Mouse (Mus musculus) cerebellum, adult 2 months (tissue): ENCODE results near the gene Xrn2. TPM values are rescaled to one million over a fixed set of nuclear protein-coding genes. Genes with fewer than 3 reads are reported as not detected.

Experiments
- DNase-seq, 2 experiments: peaks; one replicate each; pipeline ENCODE4 v3.0.0; 2021
- H3K27ac ChIP-seq: fragments of 200-500 bp; 2 replicates; pipeline ENCODE4 v1.5.1; 2012; ENCODE audit warnings: low read length, control low read depth, inconsistent platforms; ENCODE audit not compliant: insufficient read depth
- H3K27me3 ChIP-seq: fragments of 200-500 bp; 2 replicates; pipeline ENCODE4 v1.6.1; 2012; ENCODE audit warnings: inconsistent platforms, mild to moderate bottlenecking, low read length, moderate library complexity; ENCODE audit not compliant: control insufficient read depth, insufficient read depth
- H3K4me1 ChIP-seq: fragments of 200-500 bp; 2 replicates; pipeline ENCODE4 v1.6.1; 2011; ENCODE audit warnings: low read length; ENCODE audit not compliant: control insufficient read depth, insufficient read depth
- H3K4me3 ChIP-seq: fragments of 200-500 bp; replicated peaks from 2 replicates; pipeline ENCODE3; 2011; ENCODE audit warnings: mild to moderate bottlenecking, low read depth, low read length, control low read depth; ENCODE audit not compliant: insufficient read depth
- CTCF ChIP-seq: fragments of 200-500 bp; IDR thresholded peaks from 2 replicates; pipeline ENCODE4 v1.5.1; 2011; ENCODE audit warnings: low read depth, mild to moderate bottlenecking, control low read depth, low read length, moderate library complexity, borderline replicate concordance; ENCODE audit not compliant: insufficient read depth
- POLR2A ChIP-seq: fragments of 200-500 bp; IDR thresholded peaks from 2 replicates; pipeline ENCODE4 v1.6.1; 2011; ENCODE audit warnings: low read length, control low read depth, borderline replicate concordance; ENCODE audit not compliant: insufficient read depth
- WGBS: fragments of 180-500 bp; shearing (Covaris S2); methylation state at CpG from one replicate; pipeline ENCODE4 v1.1.7; 2018; 5-methylcytosine and 5-hydroxymethylcytosine counted together
- polyA plus RNA-seq: library from polyadenylated mRNA; depleted of rRNA; stranded (reverse); fragments of >200 nt; gene quantifications from 2 replicates; pipeline ENCODE4 v1.2.3, GENCODE M21; 2012; rRNA removed

The Xrn2 gene
- polyA plus RNA-seq: 27.3 and 31.7 TPM in 2 replicates

- WGBS: under 1% methylated on average over 37 of the region's 37 CpGs
- H3K27ac ChIP-seq: peak within 1 kb of the TSS; percentile 83
- peak within 1 kb of the TSS; percentile 73 for H3K4me3 ChIP-seq
- H3K27me3 ChIP-seq: no peaks in the 10 kb centered on the region
- DNase-seq: peak; percentile 96 to 98
- no peaks in the 10 kb centered on the region; the same call in 1 of the 2 replicates for H3K4me1 ChIP-seq
- TF ChIP-seq POLR2A (peak; percentile 90), CTCF (no peak)
Observed at GRCm38 (mm10) chr2:147012623-147013184, at the start of gene Xrn2. Gene Xrn2, plus strand, starts transcription at chr2:147012996.

DNA sequence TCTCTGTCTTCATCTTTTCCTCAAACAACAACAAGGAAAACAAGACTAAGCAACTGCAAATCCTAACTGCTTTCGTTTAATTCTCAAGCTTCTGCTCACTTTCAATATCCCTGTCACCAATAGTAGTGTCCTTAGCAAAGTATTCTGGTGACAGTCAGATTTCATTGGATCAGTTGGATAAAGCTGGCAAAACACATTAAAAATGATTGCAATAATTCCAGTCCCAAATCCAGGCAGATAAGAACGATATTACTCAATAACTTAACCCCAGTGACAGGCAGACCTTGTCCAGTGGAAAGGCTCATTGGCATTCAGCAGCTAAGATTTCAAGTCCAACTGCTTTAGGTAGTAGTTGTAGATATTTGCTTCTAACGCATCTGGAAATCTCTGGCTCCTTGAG, 37.8 kb upstream of the Xrn2 start:
- H3K27ac ChIP-seq: no peak overlapping the region
- DNase-seq: no peak
- H3K27me3 ChIP-seq: no peaks in the 10 kb centered on the region
- TF ChIP-seq CTCF (no peak), POLR2A (no peak)
- H3K4me1 ChIP-seq: no peaks in the 10 kb centered on the region
- H3K4me3 ChIP-seq: no peak overlapping the region
- 77% methylated on average over 3 of the region's 3 CpGs for WGBS

DNA sequence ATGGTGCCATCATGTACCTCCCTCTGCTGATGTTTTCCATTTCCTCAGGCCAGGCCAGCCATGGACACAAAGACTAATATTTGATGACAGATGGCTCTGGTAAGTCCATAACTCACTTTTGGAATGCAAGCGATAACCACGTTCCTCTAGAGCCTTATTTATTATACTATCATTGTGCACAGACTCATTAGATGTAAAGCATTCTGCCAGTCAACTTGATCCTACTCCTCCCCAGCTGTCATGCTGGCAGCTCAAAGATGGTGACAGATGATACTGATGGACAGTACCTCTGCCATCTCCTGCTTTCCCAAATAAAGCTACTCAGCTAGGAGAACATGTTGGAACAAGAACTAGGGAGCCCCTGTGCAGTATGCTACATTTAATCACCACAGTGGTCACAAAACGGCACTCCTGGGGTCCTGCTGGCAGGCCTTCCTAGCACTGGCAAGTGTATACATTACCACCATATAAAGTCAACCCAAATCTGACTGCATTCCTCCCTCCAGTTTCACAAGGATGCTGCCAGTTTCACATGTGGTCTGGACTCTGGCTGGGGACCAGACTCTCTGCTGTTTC, 37.3 kb upstream of the Xrn2 start:
- no peak for DNase-seq
- TF ChIP-seq CTCF (no peak), POLR2A (no peak)
- Histone ChIP-seq H3K4me1 (no peaks in the 10 kb centered on the region), H3K27me3 (no peaks in the 10 kb centered on the region), H3K4me3 (no peak overlapping the region), H3K27ac (no peak overlapping the region)
- WGBS: 13% methylated on average over 3 of the region's 3 CpGs

- Histone ChIP-seq H3K4me3 (no peak overlapping the region), H3K4me1 (no peaks in the 10 kb centered on the region), H3K27me3 (no peaks in the 10 kb centered on the region), H3K27ac (no peak overlapping the region)
- no peak for DNase-seq
- TF ChIP-seq POLR2A (no peak), CTCF (no peak)
- 84% methylated on average over 2 of the region's 2 CpGs for WGBS
Observed at GRCm38 (mm10) chr2:146982786-146983185, 30.0 kb upstream of the Xrn2 start.

- no peak for DNase-seq
- WGBS: 97% methylated on average over 2 of the region's 2 CpGs
- TF ChIP-seq CTCF: no peak
- no peak for TF ChIP-seq POLR2A
- Histone ChIP-seq H3K27ac (no peak overlapping the region), H3K4me1 (no peaks in the 10 kb centered on the region), H3K4me3 (no peak overlapping the region), H3K27me3 (no peaks in the 10 kb centered on the region; the same call in 1 of the 2 replicates)
Observed at GRCm38 (mm10) chr2:146984831-146985230, 28.0 kb upstream of the Xrn2 start.

GRCm38 (mm10) chr2:146985807-146986206, 27.0 kb upstream of the Xrn2 start:
- H3K27me3 ChIP-seq: no peaks in the 10 kb centered on the region; the same call in 1 of the 2 replicates
- H3K27ac ChIP-seq: no peak overlapping the region
- WGBS: 77% methylated on average over 1 of the region's 1 CpGs
- no peak overlapping the region for H3K4me3 ChIP-seq
- no peaks in the 10 kb centered on the region for H3K4me1 ChIP-seq
- TF ChIP-seq POLR2A (no peak), CTCF (no peak)
- DNase-seq: no peak

GRCm38 (mm10) chr2:146986429-146986828, 26.4 kb upstream of the Xrn2 start:
- DNase-seq: no peak
- no peak overlapping the region for H3K4me3 ChIP-seq
- TF ChIP-seq POLR2A: no peak
- TF ChIP-seq CTCF: no peak
- H3K27ac ChIP-seq: no peak overlapping the region
- H3K4me1 ChIP-seq: no peaks in the 10 kb centered on the region
- H3K27me3 ChIP-seq: no peaks in the 10 kb centered on the region; the same call in 1 of the 2 replicates

GRCm38 (mm10) chr2:147007265-147007664, 5.5 kb upstream of the Xrn2 start:
- Histone ChIP-seq H3K27ac (no peak overlapping the region), H3K4me3 (no peak overlapping the region), H3K27me3 (no peaks in the 10 kb centered on the region), H3K4me1 (no peaks in the 10 kb centered on the region; the same call in 1 of the 2 replicates)
- TF ChIP-seq POLR2A (no peak), CTCF (no peak)
- WGBS: 91% methylated on average over 2 of the region's 2 CpGs
- no peak for DNase-seq
